Mouse (Mus musculus): ENCODE results near the gene Epo.

Epo gene

DNA sequence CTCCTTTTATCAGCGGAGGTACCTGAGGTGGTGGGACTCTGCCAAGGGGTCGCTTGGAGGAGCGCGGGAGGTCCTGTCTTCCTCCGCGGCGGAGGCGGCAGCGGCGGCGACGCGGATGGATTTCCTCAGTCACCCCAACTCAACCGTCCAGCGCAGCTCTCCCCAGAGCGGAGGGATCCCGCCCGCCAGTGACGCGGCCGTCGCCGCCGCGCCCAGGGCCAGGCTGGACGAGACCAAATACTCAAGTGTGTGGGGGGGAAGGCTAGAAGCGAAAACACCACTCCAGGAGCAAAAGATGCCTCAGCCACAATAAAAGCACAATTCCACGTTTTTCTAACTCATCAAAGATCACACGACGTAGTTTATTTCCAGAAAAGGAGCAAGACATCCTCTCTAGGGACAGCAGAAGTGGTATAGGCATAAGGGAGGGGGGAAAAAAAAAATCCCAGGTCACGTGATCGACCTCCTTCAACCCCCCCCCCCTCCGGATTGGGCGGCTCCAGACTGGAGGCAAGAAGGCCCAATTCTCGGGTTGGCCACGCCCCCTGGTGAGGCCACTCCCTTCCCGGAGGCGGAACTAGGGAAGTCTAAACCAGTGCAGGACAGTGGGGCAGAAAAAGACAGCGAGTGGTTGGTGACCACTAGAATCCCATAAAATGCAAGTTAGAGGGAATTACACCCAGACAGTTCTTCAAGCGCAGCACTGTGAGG, at the start of gene Epo, which contains the start of gene Gnb2:
Gene Epo, minus strand, starts transcription at position 126 of the 711 bp plus-strand sequence.
Gene Gnb2, minus strand, starts transcription at position 394 of the 711 bp plus-strand sequence.
- DNase-seq = peak; percentile 98

DNA sequence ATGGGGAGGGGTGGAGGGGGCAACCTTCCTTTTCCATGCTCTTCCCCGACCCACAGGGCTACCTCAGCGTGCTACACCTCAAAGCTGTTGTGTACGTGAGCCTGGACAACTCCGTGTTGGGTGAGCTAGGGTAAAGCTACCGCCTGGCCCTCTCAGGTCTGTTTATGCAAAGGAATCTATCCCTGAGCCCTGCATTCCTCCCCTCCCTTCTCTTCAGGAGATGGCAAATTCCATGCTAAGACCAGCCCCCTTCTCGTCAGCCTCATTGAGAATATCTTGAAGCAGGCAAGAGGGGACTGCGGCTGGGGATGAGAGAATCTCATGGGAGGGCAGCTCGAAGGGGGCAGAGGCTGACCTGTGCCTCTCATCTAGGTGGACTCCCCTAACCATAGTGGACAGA, 49.7 kb upstream of the Epo start:
- DNase-seq = no peak

DNA sequence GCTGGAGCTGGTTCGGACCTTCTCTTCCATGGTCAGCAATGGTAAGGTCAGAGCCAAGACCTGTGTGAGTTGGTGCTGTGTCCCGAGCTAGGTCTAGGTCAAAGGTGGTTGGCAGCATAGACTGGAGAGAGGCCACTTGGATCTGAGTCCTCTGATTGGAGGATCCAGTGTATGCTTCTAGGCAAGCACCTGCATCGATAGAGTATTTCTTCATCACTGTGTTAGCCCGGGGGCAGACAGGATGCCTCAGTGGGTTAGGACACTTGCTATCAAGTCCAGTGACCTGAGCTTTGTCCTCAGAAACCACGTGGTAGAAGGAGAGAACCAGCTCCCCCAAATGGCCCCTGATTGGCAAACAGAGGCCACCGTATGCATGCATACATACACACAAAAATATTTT, 47.2 kb upstream of the Epo start:
- DNase-seq = no peak

DNA sequence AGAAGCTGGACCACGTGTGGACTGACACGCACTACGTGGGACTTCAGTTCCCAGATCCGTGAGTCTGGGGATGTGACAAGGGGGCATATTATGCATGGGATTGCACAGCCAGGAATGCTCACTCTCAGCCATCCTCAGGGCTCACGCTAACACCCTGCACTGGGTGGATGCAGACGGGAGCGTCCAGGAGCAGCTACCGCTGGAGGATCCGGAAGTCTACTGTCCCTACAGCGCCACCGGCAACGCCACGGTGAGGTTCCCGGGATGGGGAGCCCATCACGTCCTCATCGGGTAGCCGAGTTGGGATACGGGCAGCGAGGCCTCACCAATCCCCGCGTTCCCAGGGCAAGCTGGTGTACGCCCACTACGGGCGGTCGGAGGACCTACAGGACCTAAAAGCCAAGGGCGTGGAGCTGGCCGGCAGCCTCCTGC, 41.4 kb upstream of the Epo start:
- no peak for DNase-seq

DNA sequence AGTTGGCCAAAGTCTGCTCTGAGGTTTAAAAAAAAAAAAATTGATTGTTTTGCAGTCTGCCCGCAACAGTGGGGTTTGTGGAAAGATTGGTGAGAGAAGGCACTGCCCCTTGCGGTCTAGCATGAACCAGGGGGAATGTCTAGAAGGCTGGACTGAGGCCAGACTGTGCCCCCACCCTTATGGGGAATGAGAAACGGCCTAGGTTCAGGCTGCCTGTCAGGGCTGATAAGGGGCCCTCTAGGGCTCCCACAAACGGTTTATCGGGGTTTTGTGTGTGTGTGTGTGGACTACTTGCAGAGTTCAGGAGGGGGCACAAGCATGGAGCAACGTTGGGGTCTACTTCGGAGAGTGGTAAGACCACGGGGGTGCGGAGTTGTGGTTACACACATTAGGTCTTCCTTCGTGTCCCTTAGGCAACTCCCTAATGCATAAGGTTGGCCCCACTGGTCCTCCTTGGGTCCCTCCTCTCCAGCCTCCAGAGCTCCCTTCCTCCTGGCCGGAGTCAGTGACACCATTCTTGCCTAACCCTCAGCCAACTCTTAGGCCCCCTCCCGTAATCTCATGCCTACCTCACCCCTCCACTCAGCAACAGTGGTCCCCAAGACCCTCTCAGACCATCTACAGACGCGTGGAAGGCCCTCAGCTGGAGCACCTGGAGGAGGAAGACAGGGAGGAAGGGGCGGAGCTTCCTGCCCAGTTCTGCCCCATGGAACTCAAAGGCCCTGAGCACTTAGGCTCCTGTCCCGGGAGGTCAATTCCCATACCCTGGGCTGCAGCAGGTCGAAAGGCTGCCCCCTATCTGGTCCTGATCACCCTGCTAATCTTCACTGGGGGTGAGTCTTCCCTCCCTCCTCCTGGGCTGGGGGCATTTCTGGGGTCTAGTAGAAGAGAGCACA, 37.9 kb upstream of the Epo start:
- DNase-seq = no peak

DNA sequence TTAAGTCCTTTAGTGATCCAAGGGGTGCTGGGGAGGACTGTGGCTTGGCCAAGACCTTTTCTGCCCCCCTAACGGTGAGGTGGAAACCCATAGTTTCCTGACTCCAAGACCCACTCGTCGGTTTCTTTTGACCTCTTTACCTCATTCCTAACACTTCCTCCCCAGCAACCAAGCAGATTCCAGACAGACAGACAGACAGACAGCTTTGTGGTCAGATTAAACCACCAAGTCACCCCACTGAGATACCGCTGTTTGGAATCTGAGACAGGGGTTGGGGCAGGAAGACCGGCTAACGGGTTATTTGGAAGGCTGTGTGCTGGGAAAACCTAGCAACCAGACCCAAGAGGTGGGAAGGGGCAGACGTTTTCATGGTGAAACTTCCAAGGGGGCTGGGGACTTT, 37.1 kb upstream of the Epo start:
- DNase-seq = no peak

DNA sequence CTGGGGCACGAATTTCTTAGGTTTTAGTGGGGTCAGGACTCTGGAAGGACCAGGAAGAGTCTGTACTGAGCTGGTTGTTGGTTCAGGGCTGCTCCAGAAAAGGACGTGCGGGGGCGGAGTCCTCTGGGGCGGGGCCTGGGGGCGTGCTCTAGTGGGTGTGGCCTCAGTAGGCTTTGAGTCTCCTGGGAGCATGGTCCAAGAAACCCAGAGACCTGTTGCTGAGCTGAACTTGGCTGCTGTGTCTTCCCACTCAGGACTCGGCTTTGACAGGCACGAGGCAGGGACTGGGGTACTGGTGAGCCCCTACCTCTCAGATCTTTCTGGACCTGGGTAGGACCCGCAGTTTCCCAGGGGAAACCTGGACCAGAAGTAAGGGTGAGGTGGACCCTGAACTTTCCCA, 36.6 kb upstream of the Epo start, which contains the start of gene Tfr2:
Gene Tfr2, plus strand, starts transcription at position 176 of the 400 bp plus-strand sequence.
- peak; percentile 50 for DNase-seq

DNA sequence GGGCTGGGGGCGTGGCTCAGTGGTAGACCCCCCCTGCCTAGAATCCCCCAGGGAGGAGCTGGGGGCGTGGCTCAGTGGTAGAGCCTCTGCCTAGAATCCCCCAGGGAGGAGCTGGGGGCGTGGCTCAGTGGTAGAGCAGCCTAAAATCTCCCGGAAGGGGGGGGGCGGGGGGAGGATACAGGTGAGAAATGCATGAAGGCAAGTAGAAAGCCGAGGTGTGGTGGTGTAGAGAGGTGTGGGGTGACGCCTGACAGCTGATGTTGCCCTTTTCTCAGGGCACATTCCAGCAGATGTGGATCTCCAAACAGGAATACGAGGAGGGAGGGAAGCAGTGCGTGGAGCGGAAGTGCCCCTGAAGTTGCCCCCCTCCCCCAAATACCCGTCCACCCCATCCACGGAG, 36.0 kb upstream of the Epo start:
- DNase-seq = no peak

DNA sequence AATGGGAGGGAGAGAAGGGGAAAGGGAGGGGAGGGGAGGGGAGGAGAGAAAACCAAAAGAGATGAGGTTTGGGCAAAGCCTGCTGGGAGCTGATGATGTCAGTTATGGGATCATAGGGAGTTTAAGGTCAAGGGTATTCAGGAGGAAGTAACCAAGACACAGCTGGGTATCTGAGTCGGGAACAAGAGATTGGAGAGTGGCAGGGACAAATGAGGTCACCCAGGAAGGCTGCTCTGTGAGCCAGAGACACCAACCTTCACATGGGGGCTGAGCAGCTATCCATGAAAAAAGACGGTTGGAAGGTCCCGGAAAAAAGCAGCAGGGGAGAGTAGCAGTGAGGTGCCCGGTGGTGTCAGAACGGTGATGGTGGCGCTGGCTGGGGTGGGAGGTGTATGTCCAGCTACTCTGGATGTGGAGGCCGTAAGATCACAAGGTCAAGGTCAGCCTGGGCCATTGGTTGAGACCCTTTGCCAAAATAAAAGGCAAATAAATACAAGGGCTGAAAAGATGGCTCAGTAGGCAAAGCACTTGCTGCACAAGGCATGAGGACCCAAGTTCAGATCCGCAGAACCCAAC, 35.3 kb upstream of the Epo start:
- DNase-seq = no peak

DNA sequence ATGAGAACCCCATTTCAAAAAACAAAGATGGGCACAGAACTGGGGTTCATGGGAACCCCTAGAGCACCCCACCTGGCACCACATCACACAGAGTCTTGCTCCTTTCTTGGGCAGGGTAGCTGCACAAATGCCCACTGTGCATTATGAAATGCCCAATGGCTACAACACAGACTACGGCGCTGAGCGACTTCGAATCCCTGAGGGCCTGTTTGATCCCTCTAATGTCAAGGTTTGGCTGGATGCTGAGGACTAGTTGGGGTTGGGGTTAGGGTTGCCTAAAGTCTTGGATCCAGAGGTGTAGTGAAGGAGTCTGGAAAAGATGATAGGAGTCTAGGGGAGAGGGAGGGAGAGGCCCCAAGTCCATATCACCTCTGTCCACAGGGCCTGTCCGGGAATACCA, 33.4 kb upstream of the Epo start:
- no peak for DNase-seq

DNA sequence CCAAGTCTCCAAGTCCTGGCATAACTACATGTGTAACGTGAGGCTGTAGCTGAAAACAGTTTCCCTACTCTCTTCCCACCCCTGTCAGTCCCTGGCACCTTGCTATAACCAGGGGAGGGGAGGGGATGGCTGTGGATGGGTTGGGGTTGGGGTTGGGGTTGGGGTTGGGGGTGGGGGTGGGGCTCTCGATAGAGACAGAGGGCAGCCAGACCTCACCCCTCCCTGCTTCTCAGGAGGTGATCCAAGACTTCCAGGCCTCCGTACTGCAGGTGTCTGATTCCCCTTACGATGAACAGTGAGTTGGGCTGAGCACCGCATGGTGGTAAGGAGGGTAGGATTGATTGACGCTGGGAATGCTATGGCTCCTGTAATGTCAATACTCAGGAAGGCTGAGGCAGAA, 32.7 kb upstream of the Epo start:
- no peak for DNase-seq

DNA sequence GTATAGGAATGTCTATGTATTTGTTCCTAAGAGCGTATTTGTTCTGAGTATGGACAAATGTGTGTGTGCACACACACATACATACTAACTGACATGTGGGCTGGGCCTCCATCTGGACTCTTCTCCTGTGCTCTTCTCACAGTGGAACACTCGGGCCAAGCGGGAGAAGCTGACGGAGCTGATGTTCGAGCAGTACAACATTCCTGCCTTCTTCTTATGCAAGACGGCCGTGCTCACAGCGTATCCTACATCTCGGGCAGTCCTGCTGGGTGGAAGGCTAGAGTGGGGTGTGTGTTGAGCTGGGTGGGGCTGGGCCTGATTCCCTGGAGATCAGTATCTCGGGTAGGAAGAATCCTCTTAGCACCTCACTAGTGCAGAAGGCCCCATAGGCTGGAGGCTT, 29.9 kb upstream of the Epo start:
- no peak for DNase-seq

DNA sequence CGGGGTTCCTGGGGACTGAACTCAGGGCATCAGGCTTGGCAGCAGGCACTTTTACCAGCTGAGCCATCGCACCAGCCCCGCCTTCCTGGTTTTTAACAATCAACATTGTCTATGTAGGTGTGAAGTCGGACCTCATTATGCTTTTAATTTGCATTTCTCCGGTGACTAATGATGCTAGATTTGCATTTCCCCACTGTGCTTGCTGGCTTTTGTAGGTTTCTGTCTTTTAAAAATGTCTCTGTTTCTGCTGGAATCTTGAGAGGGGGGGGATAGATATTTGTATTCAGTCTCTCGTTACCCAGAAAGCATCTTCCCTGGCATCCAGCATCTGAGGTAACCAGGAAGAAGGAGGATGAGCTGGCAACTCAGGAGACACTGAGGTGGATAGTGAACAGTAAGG, 28.5 kb upstream of the Epo start:
- no peak for DNase-seq

DNA sequence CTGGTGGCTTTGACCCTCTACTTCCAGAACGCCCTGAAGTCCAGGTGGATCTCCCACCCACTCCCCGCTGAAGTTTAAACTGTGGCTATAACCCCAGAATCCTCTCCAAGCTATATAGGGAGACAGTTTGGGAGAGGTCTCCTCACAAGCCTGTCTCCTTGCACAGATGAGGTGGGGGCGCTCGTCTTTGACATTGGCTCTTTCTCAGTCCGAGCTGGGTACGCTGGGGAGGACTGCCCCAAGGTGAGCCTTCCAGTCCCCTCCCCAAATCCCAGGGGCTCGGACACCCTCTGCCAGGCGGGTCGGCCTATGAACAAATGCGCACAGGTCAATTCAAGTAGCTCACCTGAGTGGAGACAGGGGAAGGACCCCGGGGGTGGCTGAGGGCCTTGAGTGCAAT, 20.9 kb upstream of the Epo start:
- no peak for DNase-seq

DNA sequence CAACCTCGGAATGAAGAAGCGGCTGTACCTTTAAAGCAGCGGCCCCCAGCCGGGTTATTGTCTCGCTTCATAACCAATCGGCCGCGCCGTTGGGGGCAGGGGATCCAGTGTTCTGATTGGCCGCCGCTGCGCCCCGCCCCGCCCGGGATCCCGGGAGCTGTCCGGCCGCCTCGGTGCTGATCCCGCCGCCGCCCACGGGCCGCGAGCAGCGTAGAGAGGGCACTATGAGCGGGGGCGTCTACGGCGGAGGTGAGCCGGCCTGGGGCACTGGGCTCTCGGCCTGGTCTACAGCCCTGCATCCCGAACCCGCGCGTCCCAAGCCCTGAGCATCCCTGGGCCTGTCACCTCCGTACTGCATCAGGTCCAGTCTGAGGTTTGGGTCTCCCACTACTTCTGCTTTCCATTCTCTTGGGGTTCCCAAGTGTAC, 20.4 kb upstream of the Epo start, which contains the start of gene Actl6b:
Gene Actl6b, plus strand, starts transcription at position 107 of the 427 bp plus-strand sequence.
- DNase-seq = peak; percentile 72

DNA sequence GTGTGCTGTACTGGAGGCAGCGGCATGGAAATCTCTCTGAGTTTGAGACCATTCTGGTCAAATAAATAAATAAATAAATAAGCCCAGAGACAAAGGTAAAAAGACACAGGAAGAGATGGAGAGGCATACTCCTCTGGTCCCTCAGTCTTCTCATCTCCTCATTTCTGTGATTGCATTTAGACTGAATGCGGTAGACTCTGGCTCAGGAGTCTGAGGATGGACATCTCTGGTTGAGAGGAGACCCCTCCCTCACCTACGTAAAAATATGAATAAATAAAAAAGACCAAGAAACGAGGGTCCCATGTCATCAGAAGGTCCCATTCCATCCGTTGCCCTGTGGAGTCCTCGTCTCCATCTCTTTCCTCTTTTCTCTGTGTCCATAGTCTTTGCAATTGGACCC, 20.0 kb upstream of the Epo start:
- no peak for DNase-seq

DNA sequence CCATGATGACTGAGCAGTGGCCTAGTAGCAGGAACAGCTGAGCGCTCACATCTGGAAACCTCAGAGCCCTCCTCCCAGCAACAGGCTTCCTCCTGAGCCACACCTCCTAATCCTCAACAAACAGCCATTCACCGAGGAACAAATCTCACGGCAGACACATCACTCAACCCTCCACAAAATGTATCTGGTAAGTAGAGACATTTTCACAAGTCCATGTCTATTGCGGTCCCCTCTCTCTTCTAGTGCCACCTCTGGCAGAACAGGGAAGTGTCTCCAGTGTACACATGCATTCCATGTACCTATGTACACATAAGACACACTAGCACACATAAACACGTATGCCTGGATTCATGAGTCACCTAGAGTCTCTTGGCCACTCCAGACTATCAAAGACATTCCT, 18.1 kb upstream of the Epo start:
- DNase-seq = peak; percentile 32

DNA sequence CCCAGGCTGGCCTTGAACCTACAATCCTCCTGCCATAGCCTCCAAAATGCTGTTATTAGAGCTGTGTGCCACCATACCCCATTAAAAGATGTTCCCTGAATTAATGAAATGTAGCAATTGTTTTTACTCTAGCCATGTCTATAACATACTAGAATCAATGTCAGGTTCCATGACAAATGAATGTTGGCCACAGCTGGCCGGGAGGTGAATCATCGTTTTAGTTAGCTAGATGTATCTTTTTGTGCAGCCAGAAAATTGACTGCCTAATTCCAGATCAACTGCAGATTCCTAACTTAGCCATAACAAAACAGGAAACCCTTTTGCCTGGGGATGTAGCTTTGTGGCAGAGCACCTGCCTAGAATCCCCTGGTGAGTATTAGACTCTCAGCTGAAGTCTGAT, 16.8 kb upstream of the Epo start:
- no peak for DNase-seq

DNA sequence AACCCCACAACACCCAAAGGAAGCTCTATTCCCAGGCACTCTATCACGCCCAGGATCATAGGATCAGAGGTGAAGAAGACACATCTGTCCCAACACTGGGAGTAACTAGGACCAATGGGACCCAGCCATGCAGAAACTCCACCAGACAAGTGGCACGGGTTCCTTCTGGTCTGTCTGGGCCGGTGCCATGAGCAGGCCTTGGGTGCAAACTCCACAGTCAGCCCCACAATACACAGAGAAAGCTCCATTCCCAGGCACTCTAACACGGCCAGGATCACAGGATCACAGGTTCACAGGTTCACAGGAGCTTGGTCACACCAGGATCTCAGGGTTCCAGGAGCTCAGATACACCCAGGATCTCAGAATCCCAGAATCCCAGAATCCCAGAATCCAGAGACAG, 12.6 kb upstream of the Epo start:
- no peak for DNase-seq

DNA sequence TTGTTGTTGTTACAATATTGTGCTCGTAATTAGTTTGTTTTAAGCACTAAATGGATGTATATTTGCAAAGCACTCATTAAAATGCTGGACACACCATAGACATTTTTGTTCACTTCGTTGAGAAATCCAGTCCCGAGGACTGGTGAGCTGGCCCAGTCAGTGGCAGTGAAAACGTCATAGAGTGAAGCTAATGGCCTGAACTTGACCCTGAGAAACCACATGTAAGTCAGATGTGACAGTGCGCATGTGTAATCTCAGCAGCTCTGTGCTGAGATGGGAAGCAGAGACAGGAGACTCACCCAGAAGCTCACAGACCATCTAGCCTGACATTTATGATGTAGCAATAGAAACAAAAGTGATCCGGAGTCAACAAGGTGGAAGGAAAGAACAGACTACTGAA, 11.9 kb upstream of the Epo start:
- no peak for DNase-seq

DNA sequence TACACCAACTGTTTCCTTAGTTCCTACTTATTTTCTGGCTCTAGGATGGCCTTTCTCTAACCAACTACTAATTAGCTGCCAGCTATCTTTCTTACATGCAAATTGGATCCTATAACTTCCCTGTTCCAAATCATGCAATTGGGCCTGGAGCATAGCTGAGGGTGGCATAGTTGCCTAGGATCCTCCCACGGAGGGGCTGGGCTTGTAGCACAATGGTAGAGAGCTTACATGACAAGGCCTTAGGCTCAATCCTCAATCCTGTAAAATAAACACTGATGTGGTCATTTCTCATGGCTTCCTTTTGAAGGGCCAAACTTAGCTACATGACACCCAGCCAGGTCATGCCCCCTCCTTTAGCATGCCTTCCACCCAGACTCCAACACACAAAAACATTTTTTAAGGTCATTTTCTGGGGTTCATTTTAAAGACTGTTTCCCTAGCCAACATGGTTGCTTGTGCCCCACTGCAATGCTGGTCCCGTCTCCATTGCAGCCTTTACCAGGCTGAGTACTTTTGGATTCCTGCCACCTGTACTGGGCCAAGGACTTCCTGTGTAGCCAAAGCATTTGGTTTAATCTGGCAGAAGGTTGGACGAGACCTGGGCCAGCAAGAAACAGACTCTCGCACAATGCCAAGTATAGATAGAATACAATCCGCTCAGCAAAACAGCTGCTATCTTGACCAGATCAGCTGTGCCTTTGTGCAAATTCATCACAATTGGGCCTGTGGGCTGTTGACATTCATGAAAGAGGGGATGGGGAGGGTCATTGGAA, 8.9 kb upstream of the Epo start:
- DNase-seq = no peak

DNA sequence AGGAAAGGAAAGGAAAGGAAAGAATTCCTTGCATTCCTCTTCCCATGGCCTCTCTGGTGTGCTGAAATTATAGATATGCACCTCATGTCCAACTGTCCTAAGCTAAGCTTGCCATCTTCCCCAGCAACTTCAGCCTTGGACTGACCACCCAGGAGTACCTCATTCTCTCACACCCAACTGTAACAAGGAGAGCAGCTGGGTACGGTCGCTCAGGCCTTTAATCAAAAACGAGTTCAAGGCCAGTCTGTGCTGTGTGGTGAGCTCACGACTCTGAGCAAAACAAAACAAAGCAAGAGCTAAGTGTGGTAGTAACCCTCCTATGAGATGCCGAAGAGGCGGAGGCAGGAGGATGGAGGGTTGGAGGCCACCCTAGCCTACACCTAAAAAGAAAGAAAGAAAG, 7.9 kb upstream of the Epo start:
- no peak for DNase-seq

DNA sequence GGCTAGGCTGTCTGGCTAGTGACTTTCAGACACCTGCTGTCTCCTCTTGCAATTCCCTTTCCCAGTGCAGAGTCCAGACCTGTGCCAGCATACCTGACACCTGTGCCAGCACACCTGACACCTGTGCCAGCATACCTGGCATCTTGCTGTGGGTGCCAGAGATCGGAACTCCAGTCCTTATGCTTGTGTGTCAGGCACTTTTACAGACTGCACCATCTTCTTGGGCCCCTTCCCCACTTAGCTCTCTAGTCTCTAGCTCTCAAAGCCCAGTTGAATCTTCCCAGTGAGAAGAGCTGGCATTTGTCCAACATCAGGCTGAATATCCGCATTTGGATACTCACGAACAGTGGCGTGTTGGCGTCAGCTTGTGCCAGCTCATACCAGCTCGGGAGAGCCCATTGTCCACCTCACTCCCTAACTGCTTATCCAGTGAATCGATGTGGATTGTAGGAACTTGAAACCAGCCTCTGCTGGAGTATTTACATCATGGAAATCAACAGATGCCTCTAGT, 6.3 kb upstream of the Epo start:
- DNase-seq = no peak
